Mouse (Mus musculus) neural tube, embryonic 15.5 days (tissue): Measurements from ENCODE around the gene Cers6. TPM values are rescaled to one million over a fixed set of nuclear protein-coding genes. Genes with fewer than 3 reads are reported as not detected.

Experiments used
- ATAC-seq: fragments of 200-750 bp; cut with Nextera tagmentation; 2 replicates; pipeline ENCODE4 v1.8.0; 2017; ENCODE audit warnings: mild to moderate bottlenecking, moderate TSS enrichment, moderate library complexity; ENCODE audit not compliant: low FRiP score
- H3K27ac ChIP-seq: fragments of 300-500 bp; sonication (generic); replicated peaks from 2 replicates; pipeline ENCODE4 v1.5.1; 2015; ENCODE audit warnings: mild to moderate bottlenecking, inconsistent platforms
- H3K27me3 ChIP-seq: fragments of 300-500 bp; sonication (generic); replicated peaks from 2 replicates; pipeline ENCODE4 v1.6.1; 2015; ENCODE audit warnings: inconsistent platforms
- H3K36me3 ChIP-seq: fragments of 300-500 bp; sonication (generic); 2 replicates; pipeline ENCODE4 v1.6.1; 2015; ENCODE audit warnings: inconsistent platforms
- H3K4me1 ChIP-seq: fragments of 300-500 bp; sonication (generic); 2 replicates; pipeline ENCODE4 v1.6.1; 2015; ENCODE audit warnings: inconsistent platforms
- H3K4me2 ChIP-seq: fragments of 300-500 bp; sonication (generic); 2 replicates; pipeline ENCODE4 v1.6.1; 2015; ENCODE audit warnings: inconsistent platforms, mild to moderate bottlenecking, moderate library complexity
- H3K4me3 ChIP-seq: fragments of 300-500 bp; sonication (generic); replicated peaks from 2 replicates; pipeline ENCODE4 v1.5.1; 2015; ENCODE audit warnings: mild to moderate bottlenecking, inconsistent platforms
- H3K9ac ChIP-seq: fragments of 300-500 bp; sonication (generic); replicated peaks from 2 replicates; pipeline ENCODE4 v1.6.1; 2015; ENCODE audit warnings: mild to moderate bottlenecking, inconsistent platforms
- H3K9me3 ChIP-seq: fragments of 300-500 bp; sonication (generic); replicated peaks from 2 replicates; pipeline ENCODE4 v1.6.1; 2016; ENCODE audit warnings: inconsistent platforms
- WGBS: fragments of 180-500 bp; shearing (Covaris S2); methylation state at CpG from one replicate; pipeline ENCODE4 v1.1.7; 2015; ENCODE audit warnings: mixed read lengths; 5-methylcytosine and 5-hydroxymethylcytosine counted together
- polyA plus RNA-seq: library from polyadenylated mRNA; unstranded; fragments of >200 nt; fragmentation: Nextera tagmentation; extraction: Ambion mirVana; gene quantifications from 2 replicates; pipeline ENCODE4 v1.2.1, GENCODE M21; 2015

Gene Cers6
- polyA plus RNA-seq, 1 experiment from 2014 or later: 52.1 TPM

GRCm38 (mm10) chr2:68885766-68886496, 24.7 kb downstream of the Cers6 start:
- no peak overlapping the region for H3K9ac ChIP-seq
- H3K4me1 ChIP-seq: peaks cover 11% of the 10 kb centered on the region; the same call in 1 of the 2 replicates
- 39% methylated on average over 4 of the region's 4 CpGs for WGBS

GRCm38 (mm10) chr2:68886661-68887060, 25.4 kb downstream of the Cers6 start:
- H3K36me3 ChIP-seq: no peaks in the 10 kb centered on the region
- no peak for ATAC-seq
- H3K27ac ChIP-seq: no peak overlapping the region
- H3K27me3 ChIP-seq: no peaks in the 10 kb centered on the region
- no peaks in the 10 kb centered on the region for H3K9me3 ChIP-seq
- H3K4me3 ChIP-seq: no peak overlapping the region
- no peak overlapping the region for H3K4me2 ChIP-seq
- H3K4me1 ChIP-seq: peaks cover 11% of the 10 kb centered on the region; the same call in 1 of the 2 replicates
- H3K9ac ChIP-seq: no peak overlapping the region
- 60% methylated on average over 4 of the region's 4 CpGs for WGBS

More at GRCm38 (mm10) chr2:68885766-68886496, 24.7 kb downstream of the Cers6 start:
- Histone ChIP-seq H3K36me3 (no peaks in the 10 kb centered on the region), H3K4me3 (no peak overlapping the region), H3K27me3 (no peaks in the 10 kb centered on the region), H3K27ac (no peak overlapping the region), H3K4me2 (no peak overlapping the region), H3K9me3 (no peaks in the 10 kb centered on the region)
- no peak for ATAC-seq

- Histone ChIP-seq H3K9me3 (no peaks in the 10 kb centered on the region), H3K9ac (no peak overlapping the region)
- WGBS: 68% methylated on average over 3 of the region's 3 CpGs
These were observed 27.0 kb downstream of the Cers6 start for GRCm38 (mm10) chr2:68888094-68888705.

GRCm38 (mm10) chr2:68889661-68890170, 28.5 kb downstream of the Cers6 start:
- Histone ChIP-seq H3K4me1 (peaks cover 11% of the 10 kb centered on the region; the same call in 1 of the 2 replicates), H3K9me3 (no peaks in the 10 kb centered on the region), H3K36me3 (no peaks in the 10 kb centered on the region), H3K4me2 (no peak overlapping the region), H3K27ac (no peak overlapping the region), H3K4me3 (no peak overlapping the region), H3K27me3 (no peaks in the 10 kb centered on the region), H3K9ac (no peak overlapping the region)
- 87% methylated on average over 5 of the region's 5 CpGs for WGBS
- ATAC-seq: no peak

More at GRCm38 (mm10) chr2:68888094-68888705, 27.0 kb downstream of the Cers6 start:
- Histone ChIP-seq H3K27me3 (no peaks in the 10 kb centered on the region), H3K27ac (no peak overlapping the region), H3K36me3 (no peaks in the 10 kb centered on the region), H3K4me1 (peaks cover 11% of the 10 kb centered on the region; the same call in 1 of the 2 replicates), H3K4me3 (no peak overlapping the region), H3K4me2 (no peak overlapping the region)
- no peak for ATAC-seq

- no peak overlapping the region for H3K9ac ChIP-seq
- no peak for ATAC-seq
- no peak overlapping the region for H3K4me3 ChIP-seq
- H3K4me1 ChIP-seq: peaks cover 8% of the 10 kb centered on the region; the same call in 1 of the 2 replicates
- no peaks in the 10 kb centered on the region for H3K9me3 ChIP-seq
- no peak overlapping the region for H3K27ac ChIP-seq
- 94% methylated on average over 4 of the region's 4 CpGs for WGBS
- no peaks in the 10 kb centered on the region for H3K27me3 ChIP-seq
- H3K4me2 ChIP-seq: no peak overlapping the region
- no peaks in the 10 kb centered on the region for H3K36me3 ChIP-seq
These were observed 31.2 kb downstream of the Cers6 start for GRCm38 (mm10) chr2:68892476-68892875.

- H3K36me3 ChIP-seq: no peaks in the 10 kb centered on the region
- H3K9me3 ChIP-seq: no peaks in the 10 kb centered on the region
- no peak overlapping the region for H3K27ac ChIP-seq
- no peak for ATAC-seq
- peaks cover 4% of the 10 kb centered on the region; the same call in 1 of the 2 replicates for H3K4me1 ChIP-seq
- H3K9ac ChIP-seq: no peak overlapping the region
- WGBS: 49% methylated on average over 10 of the region's 10 CpGs
- no peak overlapping the region for H3K4me3 ChIP-seq
- H3K4me2 ChIP-seq: no peak overlapping the region
- no peaks in the 10 kb centered on the region for H3K27me3 ChIP-seq
These were observed 34.0 kb downstream of the Cers6 start for GRCm38 (mm10) chr2:68895044-68895764.

- Histone ChIP-seq H3K27me3 (no peaks in the 10 kb centered on the region), H3K4me1 (peaks cover 4% of the 10 kb centered on the region; the same call in 1 of the 2 replicates), H3K9ac (no peak overlapping the region), H3K36me3 (no peaks in the 10 kb centered on the region), H3K9me3 (no peaks in the 10 kb centered on the region), H3K27ac (no peak overlapping the region), H3K4me3 (no peak overlapping the region), H3K4me2 (no peak overlapping the region)
- no peak; the same call in 1 of the 2 replicates for ATAC-seq
- WGBS: 38% methylated on average over 4 of the region's 4 CpGs
These were observed 35.0 kb downstream of the Cers6 start for GRCm38 (mm10) chr2:68896196-68896595.

- no peak overlapping the region for H3K27ac ChIP-seq
- peaks cover 4% of the 10 kb centered on the region; the same call in 1 of the 2 replicates for H3K4me1 ChIP-seq
- no peaks in the 10 kb centered on the region for H3K36me3 ChIP-seq
- no peak overlapping the region for H3K4me3 ChIP-seq
- 89% methylated on average over 7 of the region's 7 CpGs for WGBS
- H3K27me3 ChIP-seq: no peaks in the 10 kb centered on the region
- no peak overlapping the region for H3K4me2 ChIP-seq
- no peaks in the 10 kb centered on the region for H3K9me3 ChIP-seq
- no peak for ATAC-seq
- no peak overlapping the region for H3K9ac ChIP-seq
These were observed 38.7 kb downstream of the Cers6 start for GRCm38 (mm10) chr2:68899770-68900521.

GRCm38 (mm10) chr2:68900640-68901378, 39.6 kb downstream of the Cers6 start:
- Histone ChIP-seq H3K4me3 (no peak overlapping the region), H3K27me3 (no peaks in the 10 kb centered on the region), H3K9me3 (no peaks in the 10 kb centered on the region), H3K4me1 (peaks cover 4% of the 10 kb centered on the region; the same call in 1 of the 2 replicates), H3K36me3 (no peaks in the 10 kb centered on the region), H3K9ac (no peak overlapping the region), H3K4me2 (no peak overlapping the region), H3K27ac (no peak overlapping the region)
- WGBS: 87% methylated on average over 9 of the region's 9 CpGs
- ATAC-seq: no peak

- 90% methylated on average over 2 of the region's 2 CpGs for WGBS
- H3K27me3 ChIP-seq: no peaks in the 10 kb centered on the region
- H3K36me3 ChIP-seq: no peaks in the 10 kb centered on the region
- no peak overlapping the region for H3K27ac ChIP-seq
- H3K4me1 ChIP-seq: no peaks in the 10 kb centered on the region
- no peak overlapping the region for H3K9ac ChIP-seq
- ATAC-seq: no peak
- no peak overlapping the region for H3K4me2 ChIP-seq
- H3K9me3 ChIP-seq: no peaks in the 10 kb centered on the region
- H3K4me3 ChIP-seq: no peak overlapping the region
These were observed 40.5 kb downstream of the Cers6 start for GRCm38 (mm10) chr2:68901708-68902107.
